Mouse (Mus musculus) frontal cortex, adult 2 months (tissue): ENCODE data around the gene Iqgap1. TPM values are rescaled to one million over a fixed set of nuclear protein-coding genes. Genes with fewer than 3 reads are reported as not detected.
"Not testable (repeated sequence)": the region's sequence is repeated elsewhere in the genome, so short reads cannot be mapped to it uniquely, and the experiment has no call there.

Experiments
- DNase-seq, 2 experiments: peaks; one replicate each; pipeline ENCODE4 v3.0.0; 2022; ENCODE audit warnings: low spot score in 1 of 2; ENCODE audit errors: extremely low spot score in 1 of 2
- polyA plus RNA-seq: library from polyadenylated mRNA; depleted of rRNA; stranded (reverse); fragments of >200 nt; gene quantifications from 2 replicates; pipeline ENCODE4 v1.2.3, GENCODE M21; 2012

Iqgap1 gene
- polyA plus RNA-seq, 1 experiment: 26.2 TPM

GRCm38 (mm10) chr7:80774615-80775447, 50.9 kb downstream of the Iqgap1 start:
- no peak for DNase-seq

DNA sequence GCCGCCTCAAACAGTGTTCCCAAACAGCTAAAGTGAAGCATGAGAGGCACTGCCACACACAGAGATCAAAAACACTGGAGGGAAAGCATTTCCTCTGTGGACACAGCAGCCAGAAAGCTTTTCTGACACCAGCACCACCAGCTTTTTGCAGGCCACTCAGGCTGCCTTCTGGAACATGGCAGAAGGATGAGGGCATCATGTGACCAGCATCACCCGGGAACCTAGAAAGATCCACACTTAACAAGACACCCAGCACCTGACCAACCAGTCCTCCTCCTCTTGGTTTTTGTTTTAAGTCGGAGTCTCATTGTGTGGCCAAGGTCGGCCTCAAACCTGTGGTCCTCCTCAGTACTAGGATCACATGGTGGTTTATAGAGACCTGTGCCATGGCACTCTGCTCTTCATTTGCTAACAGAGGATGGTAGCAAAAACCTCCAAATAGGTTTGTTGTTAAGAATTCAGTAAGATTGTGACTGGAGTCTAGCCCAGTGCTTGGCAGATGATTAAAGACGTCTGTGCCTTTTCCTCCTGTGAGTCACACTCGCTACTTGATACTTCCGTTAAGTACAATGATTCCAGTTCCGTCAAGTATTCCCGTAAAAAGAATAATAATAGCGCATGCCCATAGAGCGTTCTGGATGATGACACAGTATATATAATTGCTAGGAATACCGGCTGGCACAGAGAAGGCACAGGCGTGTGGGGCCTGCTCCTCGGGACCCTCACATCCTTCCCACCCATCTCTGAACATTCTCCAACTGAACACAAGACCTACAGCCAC, 51.8 kb downstream of the Iqgap1 start:
- DNase-seq: peak in 1 of 2 experiments; percentile 66

GRCm38 (mm10) chr7:80770466-80770865, 55.3 kb downstream of the Iqgap1 start:
- no peak for DNase-seq

DNA sequence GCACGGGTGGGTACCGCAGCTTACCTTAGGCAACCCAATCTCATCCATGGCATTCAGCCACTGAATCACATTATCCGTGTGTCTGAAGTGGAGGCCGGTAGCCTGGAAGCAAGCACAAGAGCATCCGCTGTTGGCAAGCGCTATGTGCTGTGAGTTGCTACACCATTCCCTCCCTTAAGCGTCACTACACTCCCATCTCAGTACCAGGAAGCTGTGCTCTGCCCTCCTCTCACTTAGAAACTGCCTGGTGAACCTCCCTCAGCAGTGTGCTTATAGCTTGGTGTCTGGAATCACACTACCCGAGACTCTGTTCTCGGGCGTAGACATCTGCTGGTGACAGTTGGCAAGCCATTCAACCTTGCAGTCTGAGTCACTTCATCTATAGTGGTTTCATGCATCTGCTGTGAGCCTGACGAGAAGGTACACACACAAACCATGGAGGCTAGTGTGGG, 58.9 kb downstream of the Iqgap1 start:
- DNase-seq: peak; percentile 82 to 86

GRCm38 (mm10) chr7:80766072-80766471, 59.7 kb downstream of the Iqgap1 start:
- DNase-seq: peak in 1 of 2 experiments; percentile 63

DNA sequence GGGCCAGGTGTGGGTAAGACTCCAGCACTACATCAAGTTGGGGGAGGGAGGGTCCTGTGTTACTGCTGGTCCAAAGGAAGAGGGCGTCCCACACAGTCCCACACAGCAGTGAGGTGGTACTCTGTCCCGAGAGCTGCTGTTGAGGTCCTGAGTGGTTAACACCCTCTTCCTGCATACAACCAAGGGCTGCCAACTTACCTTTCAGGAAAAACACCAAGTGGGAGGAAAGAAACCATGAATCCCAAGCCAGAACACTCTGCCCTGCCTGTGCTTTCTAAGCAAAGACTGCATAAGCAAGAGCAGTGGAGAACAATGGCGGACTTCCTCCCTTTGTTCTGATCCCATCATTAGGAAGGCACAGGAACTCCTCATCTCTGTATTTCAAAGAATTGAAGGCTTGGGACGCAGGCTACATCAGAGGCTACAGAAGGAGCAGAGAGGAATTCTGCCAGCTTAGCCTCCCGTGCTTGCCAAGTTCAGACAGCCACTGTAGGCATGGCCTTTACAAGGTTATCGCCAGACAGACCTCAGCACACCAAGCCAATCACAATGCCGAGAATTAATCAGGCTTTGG, 61.8 kb downstream of the Iqgap1 start:
- no peak for DNase-seq

DNA sequence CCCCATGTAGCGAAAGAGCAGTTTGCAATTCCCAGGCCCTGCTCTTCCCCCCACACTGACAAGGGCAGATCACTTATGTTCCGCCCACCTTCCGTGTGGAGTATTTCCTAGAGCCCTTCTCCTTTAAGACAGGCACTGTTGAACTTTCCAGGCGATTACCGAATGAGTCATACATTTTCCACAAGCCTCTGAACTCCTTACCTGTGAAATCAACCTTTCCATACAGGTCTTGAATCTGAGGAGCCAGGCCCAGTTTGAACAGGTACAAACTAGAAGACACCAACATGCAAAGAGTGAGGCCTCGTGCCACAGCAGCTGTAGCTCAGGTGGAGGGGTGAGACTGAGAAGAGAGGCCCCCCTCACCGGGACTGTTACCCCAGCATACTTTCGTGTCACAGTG, 63.5 kb downstream of the Iqgap1 start:
- DNase-seq: no peak

GRCm38 (mm10) chr7:80754086-80754485, 71.7 kb downstream of the Iqgap1 start:
- DNase-seq: no peak

DNA sequence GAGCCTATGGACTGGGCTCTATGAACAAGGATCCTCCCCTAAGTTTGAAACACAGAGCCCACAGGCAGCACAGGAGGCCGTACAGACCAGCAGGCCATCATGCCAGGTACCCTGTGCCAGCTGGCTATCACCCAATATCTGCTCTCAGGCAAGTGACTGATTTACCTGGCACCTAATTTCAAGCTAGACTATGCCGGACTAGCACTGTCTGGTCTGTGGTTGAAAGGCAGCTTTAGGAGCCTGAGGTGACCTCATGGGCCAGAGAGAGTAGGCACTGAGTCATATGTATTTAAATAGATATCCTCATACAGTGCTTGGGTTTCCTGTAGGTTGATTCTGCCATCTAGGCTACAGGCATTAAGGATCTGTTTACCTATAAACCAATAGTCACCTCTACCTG, 72.2 kb downstream of the Iqgap1 start:
- DNase-seq: no peak

- no peak for DNase-seq
These were observed 76.2 kb downstream of the Iqgap1 start for GRCm38 (mm10) chr7:80749624-80750023.

DNA sequence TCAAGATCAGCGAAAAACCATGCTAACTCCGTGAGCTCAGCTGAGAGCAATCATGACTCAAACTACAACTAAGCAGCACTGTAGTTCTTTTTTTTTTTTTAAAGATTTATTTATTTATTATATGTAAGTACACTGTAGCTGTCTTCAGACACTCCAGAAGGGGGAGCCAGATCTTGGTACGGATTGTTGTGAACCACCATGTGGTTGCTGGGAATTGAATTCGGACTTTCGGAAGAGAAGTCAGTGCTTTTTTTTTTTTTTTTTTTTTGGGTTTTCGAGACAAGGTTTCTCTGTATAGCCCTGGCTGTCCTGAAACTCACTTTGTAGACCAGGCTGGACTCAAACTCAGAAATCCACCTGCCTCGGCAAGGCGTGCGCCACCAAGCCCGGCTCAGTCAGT, 76.7 kb downstream of the Iqgap1 start:
- not testable (repeated sequence) for DNase-seq

GRCm38 (mm10) chr7:80747371-80747770, 78.4 kb downstream of the Iqgap1 start:
- DNase-seq: no peak

- no peak for DNase-seq
These were observed 79.5 kb downstream of the Iqgap1 start for GRCm38 (mm10) chr7:80746166-80746761.

- no peak for DNase-seq
These were observed 80.0 kb downstream of the Iqgap1 start for GRCm38 (mm10) chr7:80745746-80746145.

- DNase-seq: no peak
These were observed 80.5 kb downstream of the Iqgap1 start for GRCm38 (mm10) chr7:80745250-80745649.

GRCm38 (mm10) chr7:80743920-80744630, 81.7 kb downstream of the Iqgap1 start:
- no peak for DNase-seq

- DNase-seq: no peak
These were observed 83.1 kb downstream of the Iqgap1 start for GRCm38 (mm10) chr7:80742671-80743070.

GRCm38 (mm10) chr7:80740954-80741353, 84.8 kb downstream of the Iqgap1 start:
- peak; percentile 30 to 83 for DNase-seq

GRCm38 (mm10) chr7:80736199-80736598, 89.6 kb downstream of the Iqgap1 start:
- no peak for DNase-seq

DNA sequence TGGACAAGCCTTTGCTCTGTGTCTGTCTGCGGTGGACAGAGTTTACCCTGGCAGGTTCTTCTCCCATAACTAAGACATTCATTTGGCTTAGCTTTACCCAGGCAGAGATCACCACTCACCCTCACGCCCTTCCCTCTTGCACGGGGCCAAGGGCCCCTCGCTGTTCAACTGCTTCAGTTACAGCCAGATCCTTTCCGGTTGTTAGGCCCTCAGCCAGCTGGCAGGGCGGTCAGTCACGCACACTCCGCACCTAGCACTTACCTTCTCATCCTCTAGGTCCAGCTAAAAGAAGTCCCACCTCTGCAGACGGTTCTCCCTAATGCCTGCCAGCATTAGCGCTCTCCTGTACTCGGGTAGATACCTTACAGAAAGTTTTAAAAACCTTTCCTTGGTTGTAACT, 92.8 kb downstream of the Iqgap1 start:
- DNase-seq: no peak
